Mouse (Mus musculus) midbrain, postnatal 0 days (tissue): ENCODE data around the gene Higd1c. TPM values are rescaled to one million over a fixed set of nuclear protein-coding genes. Genes with fewer than 3 reads are reported as not detected.

ENCODE experiments used
- ATAC-seq: fragments of 200-750 bp; cut with Nextera tagmentation; 2 replicates; pipeline ENCODE4 v1.8.0; 2017; ENCODE audit warnings: moderate number of reproducible peaks, mild to moderate bottlenecking, moderate TSS enrichment, moderate library complexity; ENCODE audit not compliant: low FRiP score
- DNase-seq: peaks from one replicate; pipeline ENCODE4 v3.0.0-alpha.2; 2015; ENCODE audit warnings: low spot score
- H3K27ac ChIP-seq: fragments of 300-500 bp; sonication (generic); 2 replicates; pipeline ENCODE4 v1.5.1; 2014; ENCODE audit warnings: low read depth, mild to moderate bottlenecking, low read length, mixed read lengths
- H3K27me3 ChIP-seq: fragments of 300-500 bp; sonication (generic); 2 replicates; pipeline ENCODE4 v1.6.1; 2014; ENCODE audit warnings: low read length, control low read depth, mixed read lengths; ENCODE audit not compliant: insufficient read depth
- H3K36me3 ChIP-seq: fragments of 300-500 bp; sonication (generic); 2 replicates; pipeline ENCODE4 v1.6.1; 2014; ENCODE audit warnings: low read length, control low read depth, mixed read lengths; ENCODE audit not compliant: insufficient read depth
- H3K4me1 ChIP-seq: fragments of 300-500 bp; sonication (generic); 2 replicates; pipeline ENCODE4 v1.6.1; 2014; ENCODE audit warnings: mild to moderate bottlenecking, control low read depth, antibody characterized with exemption, low read length, mixed read lengths; ENCODE audit not compliant: insufficient read depth
- H3K4me2 ChIP-seq: fragments of 300-500 bp; sonication (generic); 2 replicates; pipeline ENCODE4 v1.6.1; 2014; ENCODE audit warnings: low read depth, mild to moderate bottlenecking, low read length, mixed read lengths; ENCODE audit not compliant: poor library complexity, severe bottlenecking
- H3K4me3 ChIP-seq: fragments of 300-500 bp; sonication (generic); 2 replicates; pipeline ENCODE4 v1.5.1; 2014; ENCODE audit warnings: low read depth, mild to moderate bottlenecking, low read length, moderate library complexity
- H3K9ac ChIP-seq: fragments of 300-500 bp; sonication (generic); replicated peaks from 2 replicates; pipeline ENCODE4 v1.6.1; 2014; ENCODE audit warnings: mild to moderate bottlenecking, low read length, moderate library complexity, mixed read lengths; ENCODE audit not compliant: poor library complexity, severe bottlenecking
- H3K9me3 ChIP-seq: fragments of 300-500 bp; sonication (generic); 2 replicates; pipeline ENCODE4 v1.6.1; 2016; ENCODE audit warnings: low read length, control low read depth
- CTCF ChIP-seq: IDR thresholded peaks from 2 replicates; pipeline ENCODE4 v1.5.1; 2016; ENCODE audit warnings: antibody characterized with exemption, mild to moderate bottlenecking
- WGBS: fragments of 180-500 bp; shearing (Covaris S2); extraction: QIAGEN DNeasy Blood & Tissue Kit; methylation state at CpG from one replicate; pipeline ENCODE4 v1.1.7; 2014; 5-methylcytosine and 5-hydroxymethylcytosine counted together
- polyA plus RNA-seq: library from polyadenylated mRNA; unstranded; fragments of >200 nt; fragmentation: Nextera tagmentation; extraction: Ambion mirVana; gene quantifications from 2 replicates; pipeline ENCODE4 v1.2.1, GENCODE M21; 2015
- total RNA-seq: library from RNA; depleted of rRNA; stranded (reverse); fragments of >200 nt; gene quantifications from 2 replicates; pipeline ENCODE4 v1.2.3, GENCODE M21; 2014; rRNA removed

Higd1c gene
- total and polyA plus RNA-seq, 2 experiments from 2014 or later: not detected

DNA sequence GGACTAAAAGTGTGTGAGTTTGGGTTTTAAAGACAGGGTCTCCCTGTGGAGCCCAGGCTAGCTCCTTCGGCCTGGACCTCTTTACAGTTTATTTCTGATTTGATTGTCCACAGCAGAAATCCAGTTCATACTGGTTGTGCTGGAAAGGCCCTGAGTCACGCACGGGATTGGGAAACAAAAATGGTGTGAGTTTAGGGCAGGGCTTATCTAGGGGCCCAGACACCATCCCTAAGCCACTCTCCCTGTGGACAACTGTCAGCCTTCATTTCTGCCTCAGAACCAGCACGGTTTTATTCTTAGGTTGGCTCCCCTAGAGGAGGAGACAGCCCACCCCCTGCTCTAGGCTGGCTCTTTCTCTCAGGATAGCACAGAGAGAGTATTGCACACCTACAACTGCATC is 68.9 kb downstream of the Higd1c start:
- no peaks in the 10 kb centered on the region for H3K9me3 ChIP-seq
- no peak overlapping the region for H3K27ac ChIP-seq
- no peak for DNase-seq
- H3K9ac ChIP-seq: no peak overlapping the region
- no peak overlapping the region for H3K4me3 ChIP-seq
- H3K4me1 ChIP-seq: no peaks in the 10 kb centered on the region
- no peaks in the 10 kb centered on the region for H3K27me3 ChIP-seq
- no peak for ATAC-seq
- no peak for TF ChIP-seq CTCF
- H3K36me3 ChIP-seq: no peaks in the 10 kb centered on the region
- WGBS: 69% methylated on average over 4 of the region's 4 CpGs
- no peak overlapping the region for H3K4me2 ChIP-seq

Other genes starting within 250 kb of the Higd1c start
- 7.6 and 15.8 TPM in 2 replicates for gene Atf1, start 136.7 kb upstream of the Higd1c start, total RNA-seq
- gene Atf1, start 136.7 kb upstream of the Higd1c start, polyA plus RNA-seq: 8.3 and 9.8 TPM in 2 replicates
- not detected in 2 replicates for gene Tmprss12, start 83.7 kb upstream of the Higd1c start, total RNA-seq
- not detected in 2 replicates for gene Tmprss12, start 83.7 kb upstream of the Higd1c start, polyA plus RNA-seq
- 12.4 and 13.5 TPM in 2 replicates for gene Mettl7a1, start 60.4 kb upstream of the Higd1c start, total RNA-seq
- 2.0 and 2.6 TPM in 2 replicates for gene Mettl7a1, start 60.4 kb upstream of the Higd1c start, polyA plus RNA-seq
- not detected in 2 replicates for gene Mettl7a3, start 29.6 kb upstream of the Higd1c start, total RNA-seq
- gene Mettl7a3, start 29.6 kb upstream of the Higd1c start, polyA plus RNA-seq: not detected in 2 replicates
- not detected in 2 replicates for gene Methig1, start 11.4 kb upstream of the Higd1c start, total RNA-seq
- gene Methig1, start 11.4 kb upstream of the Higd1c start, polyA plus RNA-seq: not detected in 2 replicates
- gene Mettl7a2, start 11.3 kb upstream of the Higd1c start, total RNA-seq: not detected in 2 replicates
- not detected in 2 replicates for gene Mettl7a2, start 11.3 kb upstream of the Higd1c start, polyA plus RNA-seq
- not detected in 2 replicates for gene Gm5475, start 57.6 kb downstream of the Higd1c start, total RNA-seq
- gene Gm5475, start 57.6 kb downstream of the Higd1c start, polyA plus RNA-seq: 0.15 and 0.17 TPM in 2 replicates
- gene Slc11a2, start 60.5 kb downstream of the Higd1c start, total RNA-seq: 29.5 and 34.4 TPM in 2 replicates
- 17.0 and 23.6 TPM in 2 replicates for gene Slc11a2, start 60.5 kb downstream of the Higd1c start, polyA plus RNA-seq
- 80.9 and 86.0 TPM in 2 replicates for gene Letmd1, start 104.5 kb downstream of the Higd1c start, total RNA-seq
- gene Letmd1, start 104.5 kb downstream of the Higd1c start, polyA plus RNA-seq: 53.0 and 55.0 TPM in 2 replicates
- 61.5 and 66.3 TPM in 2 replicates for gene Csrnp2, start 130.9 kb downstream of the Higd1c start, total RNA-seq
- 35.8 and 37.0 TPM in 2 replicates for gene Csrnp2, start 130.9 kb downstream of the Higd1c start, polyA plus RNA-seq
- 30.4 and 33.6 TPM in 2 replicates for gene Tfcp2, start 187.5 kb downstream of the Higd1c start, total RNA-seq
- gene Tfcp2, start 187.5 kb downstream of the Higd1c start, polyA plus RNA-seq: 33.0 and 36.7 TPM in 2 replicates
- gene Pou6f1, start 235.4 kb downstream of the Higd1c start, total RNA-seq: 78.4 and 111 TPM in 2 replicates
- gene Pou6f1, start 235.4 kb downstream of the Higd1c start, polyA plus RNA-seq: 26.7 and 30.6 TPM in 2 replicates